ENCODE assay signal across 19 mouse cellular contexts in genomic region chr6:99441100-99441499, GRCm38 (mm10).
DNase-seq lines count a peak whose midpoint lies in the region; ATAC-seq and TF ChIP-seq lines count a peak whose summit lies in the region.
"Had no signal": no experiment of that assay in that cellular context is flagged by ENCODE, and none has a peak within 500 bp of the region (broad histone marks: within the 10 kb centered on the region; RNA-seq: fewer than 3 reads in every experiment).

No protein-coding gene starts in this region.

- no peak overlapping the region for H3K4me2 ChIP-seq in intestine, embryonic 15.5 days (replicated peaks)
- H3K4me2 ChIP-seq: heart, embryonic 15.5 days; hindbrain, embryonic 12.5 days; limb, embryonic 15.5 days; neural tube, embryonic 12.5 days had no signal

- no peak overlapping the region for H3K4me3 ChIP-seq in layer of hippocampus, adult 2 months
- H3K4me3 ChIP-seq in thymus, adult 2 months (ENCODE audit: control insufficient read depth, insufficient read depth, low read length): no peak overlapping the region
- H3K4me3 ChIP-seq in left cerebral cortex, adult 2 months: no peak overlapping the region
- H3K4me3 ChIP-seq in intestine, embryonic 15.5 days (replicated peaks): no peak overlapping the region
- H3K4me3 ChIP-seq: heart, embryonic 15.5 days; hindbrain, embryonic 12.5 days; limb, embryonic 15.5 days; neural tube, embryonic 12.5 days had no signal

- H3K27ac ChIP-seq in layer of hippocampus, adult 2 months: peak overlapping the region; percentile 79; the same call in 1 of the 2 replicates
- H3K27ac ChIP-seq in thymus, adult 2 months (ENCODE audit: control insufficient read depth, insufficient read depth, low read length): peak overlapping the region; percentile 62; the same call in 1 of the 2 replicates
- H3K27ac ChIP-seq in left cerebral cortex, adult 2 months: peak overlapping the region; percentile 34
- H3K27ac ChIP-seq in intestine, embryonic 15.5 days: no peak overlapping the region
- H3K27ac ChIP-seq: neural tube, embryonic 12.5 days had no signal

- no peaks in the 10 kb centered on the region for H3K36me3 ChIP-seq in thymus, adult 2 months (ENCODE audit: control insufficient read depth, insufficient read depth, low read length)
- no peaks in the 10 kb centered on the region for H3K36me3 ChIP-seq in intestine, embryonic 15.5 days
- H3K36me3 ChIP-seq: heart, embryonic 15.5 days; hindbrain, embryonic 12.5 days; limb, embryonic 15.5 days; neural tube, embryonic 12.5 days had no signal

- no peaks in the 10 kb centered on the region for H3K27me3 ChIP-seq in thymus, adult 2 months (ENCODE audit: control insufficient read depth, insufficient read depth, low read length)
- H3K27me3 ChIP-seq in intestine, embryonic 15.5 days (replicated peaks): no peaks in the 10 kb centered on the region
- H3K27me3 ChIP-seq: heart, embryonic 15.5 days; hindbrain, embryonic 12.5 days; limb, embryonic 15.5 days; neural tube, embryonic 12.5 days had no signal

- H3K9me3 ChIP-seq in intestine, embryonic 15.5 days: no peaks in the 10 kb centered on the region
- H3K9me3 ChIP-seq: heart, embryonic 15.5 days; hindbrain, embryonic 12.5 days; limb, embryonic 15.5 days; neural tube, embryonic 12.5 days had no signal

- ATAC-seq in intestine, embryonic 15.5 days: no peak

- no peak overlapping the region for H3K9ac ChIP-seq in intestine, embryonic 15.5 days
- H3K9ac ChIP-seq: heart, embryonic 15.5 days; hindbrain, embryonic 12.5 days; limb, embryonic 15.5 days; neural tube, embryonic 12.5 days had no signal

- no peak for TF ChIP-seq CTCF in layer of hippocampus, adult 2 months (conservative IDR thresholded peaks at IDR 0.05)
- TF ChIP-seq CTCF in thymus, adult 2 months (IDR thresholded peaks at IDR 0.05; ENCODE audit: borderline replicate concordance, control insufficient read depth, extremely low read depth, insufficient read depth, low read length, poor library complexity): no peak
- TF ChIP-seq CTCF in left cerebral cortex, adult 2 months (IDR thresholded peaks at IDR 0.05): no peak

- intact Hi-C loops in left cerebral cortex, adult 2 months (cut with DNase I): loop anchor here (5.0 kb wide), 1 partner anchor 81 kb away; the partner anchor contains the start of gene Foxp1

- peaks cover 22% of the 10 kb centered on the region for H3K4me1 ChIP-seq in thymus, adult 2 months (replicated peaks; ENCODE audit: control insufficient read depth, insufficient read depth, low read length)
- peaks cover 16% of the 10 kb centered on the region for H3K4me1 ChIP-seq in intestine, embryonic 15.5 days (replicated peaks)

- WGBS in thymus, adult 2 months: 73% methylated on average over 7 of the region's 7 CpGs
- WGBS in intestine, embryonic 15.5 days: 66% methylated on average over 7 of the region's 7 CpGs

- TF ChIP-seq POLR2A in thymus, adult 2 months (IDR thresholded peaks at IDR 0.05; ENCODE audit: control insufficient read depth, extremely low read depth, insufficient read depth, low read length, poor library complexity): no peak

- peak in 1 of 2 experiments; percentile 50 for DNase-seq in layer of hippocampus, adult 2 months (ENCODE audit: low spot score in 2 of 2)
- DNase-seq in layer of hippocampus, adult 8-10 months (ENCODE audit: low spot score in 2 of 2): no peak
- no peak for DNase-seq in thymus, adult 2 months
- DNase-seq in thymus, postnatal 10 days (ENCODE audit: low spot score in 2 of 2): no peak
- DNase-seq in left cerebral cortex, adult 2 months (ENCODE audit: extremely low spot score in 1 of 2, low spot score in 2 of 2): peak in 1 of 2 experiments; percentile 48
- DNase-seq in cerebellum, adult 11 months: no peak
- DNase-seq: adrenal gland, adult 2 months; cerebellum, adult 9-11 months; gastrocnemius, postnatal 14 days; kidney, adult 18-20 months; lung, adult 18-20 months; lung, postnatal 4 days; midbrain, embryonic 14.5 days; thymus, postnatal 25 days had no signal
